Mouse (Mus musculus) stomach, postnatal 0 days (tissue): ENCODE measurements around the gene Tnip1.

Source experiments
- CTCF ChIP-seq: IDR thresholded peaks from 2 replicates; pipeline ENCODE4 v1.5.1; 2016; ENCODE audit warnings: antibody characterized with exemption, low read depth, mild to moderate bottlenecking, moderate library complexity
- EP300 ChIP-seq: optimal IDR thresholded peaks from 2 replicates; pipeline ENCODE3; 2016; ENCODE audit warnings: antibody characterized with exemption

- no peak for TF ChIP-seq CTCF
- no peak for TF ChIP-seq EP300
Observed at GRCm38 (mm10) chr11:54989920-54990319, 27.2 kb upstream of the Tnip1 start.
